Mouse (Mus musculus) intestine, postnatal 0 days (tissue): ENCODE data around the gene Gsto1. TPM values are rescaled to one million over a fixed set of nuclear protein-coding genes. Genes with fewer than 3 reads are reported as not detected.
A peak's percentile ranks its signal among the peaks of the same experiment; 100 is the strongest.

Experiments
- ATAC-seq: fragments of 200-750 bp; cut with Nextera tagmentation; 2 replicates; pipeline ENCODE4 v1.8.0; 2017; ENCODE audit warnings: mild to moderate bottlenecking, moderate TSS enrichment, moderate library complexity
- H3K27ac ChIP-seq: fragments of 300-500 bp; sonication (generic); 2 replicates; pipeline ENCODE4 v1.5.1; 2014; ENCODE audit warnings: mild to moderate bottlenecking, low read depth, low read length, moderate library complexity
- H3K27me3 ChIP-seq: fragments of 300-500 bp; sonication (generic); replicated peaks from 2 replicates; pipeline ENCODE4 v1.6.1; 2014; ENCODE audit warnings: low read length, mixed read lengths; ENCODE audit not compliant: control insufficient read depth, insufficient read depth
- H3K36me3 ChIP-seq: fragments of 300-500 bp; sonication (generic); 2 replicates; pipeline ENCODE4 v1.6.1; 2014; ENCODE audit warnings: mild to moderate bottlenecking, moderate library complexity; ENCODE audit not compliant: control insufficient read depth, insufficient read depth
- H3K4me1 ChIP-seq: fragments of 300-500 bp; sonication (generic); replicated peaks from 2 replicates; pipeline ENCODE4 v1.6.1; 2014; ENCODE audit warnings: antibody characterized with exemption, low read length, mixed read lengths; ENCODE audit not compliant: control insufficient read depth, insufficient read depth
- H3K4me2 ChIP-seq: fragments of 300-500 bp; sonication (generic); replicated peaks from 2 replicates; pipeline ENCODE4 v1.6.1; 2014; ENCODE audit warnings: low read depth, mild to moderate bottlenecking, moderate library complexity
- H3K4me3 ChIP-seq: fragments of 300-500 bp; sonication (generic); 2 replicates; pipeline ENCODE4 v1.5.1; 2014; ENCODE audit warnings: low read depth, low read length
- H3K9ac ChIP-seq: fragments of 300-500 bp; sonication (generic); 2 replicates; pipeline ENCODE4 v1.6.1; 2014; ENCODE audit warnings: mild to moderate bottlenecking, low read depth, low read length
- H3K9me3 ChIP-seq: fragments of 300-500 bp; sonication (generic); 2 replicates; pipeline ENCODE4 v1.6.1; 2016; ENCODE audit warnings: mixed run types; ENCODE audit not compliant: control insufficient read depth
- CTCF ChIP-seq: sonication (generic); IDR thresholded peaks from 2 replicates; pipeline ENCODE4 v1.5.1; 2016; ENCODE audit warnings: low read depth, mild to moderate bottlenecking, control low read depth, antibody characterized with exemption, moderate library complexity
- WGBS: fragments of 180-500 bp; shearing (Covaris S2); extraction: QIAGEN DNeasy Blood & Tissue Kit; methylation state at CpG from one replicate; pipeline ENCODE4 v1.1.7; 2014; 5-methylcytosine and 5-hydroxymethylcytosine counted together
- polyA plus RNA-seq: library from polyadenylated mRNA; unstranded; fragments of >200 nt; fragmentation: Nextera tagmentation; extraction: Ambion mirVana; gene quantifications from 2 replicates; pipeline ENCODE4 v1.2.1, GENCODE M21; 2015

Gsto1 gene
- polyA plus RNA-seq, 1 experiment from 2014 or later = 742 TPM

DNA sequence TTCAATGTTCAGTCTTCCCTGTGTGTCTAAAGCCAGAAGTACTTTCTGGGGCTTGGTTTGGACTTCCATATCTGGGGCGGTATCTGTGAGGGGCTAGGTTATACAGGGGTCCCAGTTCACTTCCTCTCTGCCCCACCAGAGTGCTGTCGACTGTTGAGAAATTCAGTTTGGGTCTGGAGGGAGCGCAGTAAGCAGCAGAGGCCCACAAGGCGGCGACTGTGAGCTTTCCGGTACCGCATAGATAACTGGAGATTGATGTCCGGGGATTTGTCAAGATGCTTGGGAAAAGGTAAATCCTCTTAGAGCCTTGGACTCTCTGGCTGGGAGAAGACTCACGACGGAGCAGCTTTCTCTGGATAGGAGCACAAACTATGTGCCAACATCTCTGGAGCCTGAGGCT is 16.7 kb downstream of the Gsto1 start:
- no peak overlapping the region for H3K27ac ChIP-seq
- H3K36me3 ChIP-seq = no peaks in the 10 kb centered on the region
- H3K4me3 ChIP-seq = no peak overlapping the region
- no peak overlapping the region for H3K4me2 ChIP-seq
- no peak for ATAC-seq
- no peaks in the 10 kb centered on the region for H3K27me3 ChIP-seq
- 40% methylated on average over 10 of the region's 10 CpGs for WGBS
- TF ChIP-seq CTCF = peak; percentile 62
- no peaks in the 10 kb centered on the region for H3K4me1 ChIP-seq
- H3K9me3 ChIP-seq = no peaks in the 10 kb centered on the region
- no peak overlapping the region for H3K9ac ChIP-seq

DNA sequence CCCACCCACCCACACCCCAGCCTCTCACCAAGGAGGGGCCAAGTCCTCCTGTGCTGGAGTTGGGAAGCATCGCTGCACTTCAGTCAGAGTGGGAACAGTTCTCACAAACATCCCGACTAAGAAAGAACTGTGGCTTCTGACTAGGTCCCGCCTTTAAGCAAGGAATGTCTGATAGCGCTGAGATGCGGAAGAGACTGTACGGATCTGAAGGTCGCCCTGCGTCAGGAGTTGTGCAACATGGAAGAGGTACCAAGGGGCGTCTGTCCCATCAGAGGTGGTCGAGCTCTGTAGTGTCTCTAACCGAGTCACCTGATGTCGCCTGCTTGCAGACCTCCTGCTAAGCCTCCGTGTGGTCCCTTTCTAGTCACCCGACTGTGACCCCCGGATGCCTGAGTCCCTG is 21.5 kb downstream of the Gsto1 start:
- no peak overlapping the region for H3K4me2 ChIP-seq
- H3K9me3 ChIP-seq = no peaks in the 10 kb centered on the region
- TF ChIP-seq CTCF = no peak
- ATAC-seq = no peak
- no peaks in the 10 kb centered on the region for H3K27me3 ChIP-seq
- H3K36me3 ChIP-seq = no peaks in the 10 kb centered on the region
- no peak overlapping the region for H3K4me3 ChIP-seq
- H3K27ac ChIP-seq = no peak overlapping the region
- no peak overlapping the region for H3K9ac ChIP-seq
- WGBS = 46% methylated on average over 15 of the region's 15 CpGs
- H3K4me1 ChIP-seq = no peaks in the 10 kb centered on the region

DNA sequence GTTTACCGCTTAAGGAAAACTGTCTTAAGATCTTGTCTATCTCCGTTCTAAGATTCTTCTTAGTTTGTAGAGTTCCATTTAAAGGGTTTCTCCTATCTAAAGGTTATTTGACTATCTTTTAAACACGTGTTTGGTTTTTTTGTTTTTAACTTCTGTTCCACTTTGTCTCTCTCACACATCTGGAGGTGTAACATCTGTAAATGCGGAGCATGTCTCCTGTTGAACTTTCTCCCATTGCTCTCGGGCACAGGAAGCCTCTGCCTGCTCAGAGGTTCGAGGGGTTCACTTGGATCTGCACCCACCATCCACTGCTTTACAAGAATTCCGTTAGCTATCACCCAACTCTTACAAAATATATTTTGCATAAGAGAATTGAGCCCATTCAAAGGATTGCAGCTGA is 26.8 kb downstream of the Gsto1 start:
- Histone ChIP-seq H3K9ac (no peak overlapping the region), H3K4me1 (no peaks in the 10 kb centered on the region), H3K4me3 (no peak overlapping the region), H3K4me2 (no peak overlapping the region), H3K9me3 (no peaks in the 10 kb centered on the region), H3K27ac (no peak overlapping the region), H3K27me3 (no peaks in the 10 kb centered on the region), H3K36me3 (no peaks in the 10 kb centered on the region)
- no peak for TF ChIP-seq CTCF
- WGBS = 74% methylated on average over 7 of the region's 7 CpGs
- ATAC-seq = no peak

GRCm38 (mm10) chr19:47882151-47882881 is 27.5 kb downstream of the Gsto1 start:
- Histone ChIP-seq H3K4me3 (no peak overlapping the region), H3K4me1 (no peaks in the 10 kb centered on the region), H3K9me3 (no peaks in the 10 kb centered on the region), H3K27me3 (no peaks in the 10 kb centered on the region), H3K27ac (no peak overlapping the region), H3K4me2 (no peak overlapping the region), H3K36me3 (no peaks in the 10 kb centered on the region), H3K9ac (no peak overlapping the region)
- peak; percentile 100 for TF ChIP-seq CTCF
- ATAC-seq = no peak
- WGBS = 21% methylated on average over 11 of the region's 11 CpGs

GRCm38 (mm10) chr19:47882882-47883254 is 28.1 kb downstream of the Gsto1 start:
- no peaks in the 10 kb centered on the region for H3K4me1 ChIP-seq
- TF ChIP-seq CTCF = no peak
- H3K9me3 ChIP-seq = no peaks in the 10 kb centered on the region
- ATAC-seq = no peak
- WGBS = 59% methylated on average over 9 of the region's 9 CpGs
- no peak overlapping the region for H3K4me2 ChIP-seq
- no peaks in the 10 kb centered on the region for H3K27me3 ChIP-seq
- H3K36me3 ChIP-seq = no peaks in the 10 kb centered on the region
- no peak overlapping the region for H3K4me3 ChIP-seq
- H3K27ac ChIP-seq = no peak overlapping the region
- no peak overlapping the region for H3K9ac ChIP-seq

GRCm38 (mm10) chr19:47884296-47885085 is 29.7 kb downstream of the Gsto1 start:
- H3K4me3 ChIP-seq = no peak overlapping the region
- no peaks in the 10 kb centered on the region for H3K4me1 ChIP-seq
- H3K9ac ChIP-seq = no peak overlapping the region
- H3K36me3 ChIP-seq = no peaks in the 10 kb centered on the region
- no peak for ATAC-seq
- TF ChIP-seq CTCF = no peak
- H3K9me3 ChIP-seq = no peaks in the 10 kb centered on the region
- H3K27ac ChIP-seq = no peak overlapping the region
- WGBS = 73% methylated on average over 13 of the region's 13 CpGs
- no peaks in the 10 kb centered on the region for H3K27me3 ChIP-seq
- no peak overlapping the region for H3K4me2 ChIP-seq
